ENCODE assay signal across 8 mouse cellular contexts in the genomic region with DNA sequence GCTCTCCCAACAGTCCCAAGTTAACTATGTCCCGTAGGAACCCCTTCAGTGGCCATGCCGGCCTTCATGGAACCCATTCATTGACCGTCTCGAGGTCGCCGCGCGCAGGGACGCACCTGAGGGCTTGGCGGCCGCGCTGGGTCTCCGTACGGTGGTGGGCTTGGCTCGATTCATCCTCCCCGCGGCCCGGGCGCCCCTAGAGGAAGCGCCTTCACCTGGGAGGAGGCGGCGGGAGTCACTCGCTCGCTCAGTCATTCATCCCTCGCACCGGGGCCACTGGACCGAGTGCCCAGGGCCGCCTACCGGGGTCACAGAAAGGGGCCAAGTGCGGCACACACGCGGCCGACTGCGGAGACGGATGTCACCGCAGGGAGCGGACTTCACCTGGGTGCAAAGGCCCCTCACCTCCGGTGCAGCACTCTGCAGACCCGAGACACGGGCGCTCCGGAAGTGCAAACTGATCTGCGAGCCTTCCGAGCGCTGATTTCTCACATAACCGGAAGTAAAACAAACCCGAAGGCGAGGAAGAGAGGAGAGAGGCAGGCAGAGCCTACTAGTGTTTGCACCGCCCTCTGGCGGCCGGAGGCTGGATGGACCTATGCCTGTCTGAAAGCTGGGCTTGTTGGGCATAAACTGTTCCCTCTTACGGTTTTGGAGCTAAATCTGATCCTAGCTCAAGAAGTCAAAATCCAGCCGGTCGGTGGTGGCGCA. TPM values are rescaled to one million over a fixed set of nuclear protein-coding genes. Genes with fewer than 3 reads are reported as not detected.
DNase-seq lines count a peak whose midpoint lies in the region; ATAC-seq and TF ChIP-seq lines count a peak whose summit lies in the region.

A gene (minus strand): TSS at position 459 of the 711 bp plus-strand sequence.

- H3K4me1 ChIP-seq in bone marrow macrophage, adult 2 months (ENCODE audit: control insufficient read depth, insufficient read depth, low read length): 0 out of 2 replicates have a peak, but pooled peaks cover 3% of the 10 kb centered on the region
- H3K4me1 ChIP-seq in embryonic fibroblast, embryonic 13.5 days (ENCODE audit: control insufficient read depth, insufficient read depth, low read length): 0 out of 2 replicates have a peak, but pooled peaks cover 4% of the 10 kb centered on the region
- H3K4me1 ChIP-seq in kidney, embryonic 14.5 days (ENCODE audit: control insufficient read depth, insufficient read depth, low read length): 0 out of 2 replicates have a peak, but pooled peaks cover 7% of the 10 kb centered on the region
- peaks cover 13% of the 10 kb centered on the region for H3K4me1 ChIP-seq in limb, embryonic 15.5 days

- no peaks in the 10 kb centered on the region for H3K9me3 ChIP-seq in kidney, embryonic 14.5 days (ENCODE audit: control insufficient read depth, low read length)
- no peaks in the 10 kb centered on the region for H3K9me3 ChIP-seq in limb, embryonic 15.5 days

- TF ChIP-seq CTCF in bone marrow macrophage, adult 2 months (IDR thresholded peaks at IDR 0.05; ENCODE audit: low read depth, low read length): peak; percentile 66
- peak; percentile 88 for TF ChIP-seq CTCF in embryonic fibroblast, embryonic 13.5 days (IDR thresholded peaks at IDR 0.05; ENCODE audit: borderline replicate concordance, insufficient read depth, low read length)

- peaks cover 34% of the 10 kb centered on the region for H3K36me3 ChIP-seq in kidney, embryonic 14.5 days (ENCODE audit: control insufficient read depth, insufficient read depth, low read length)
- H3K36me3 ChIP-seq in limb, embryonic 15.5 days: peaks cover 36% of the 10 kb centered on the region

- peak; percentile 94 for DNase-seq in A20 (ENCODE audit: low read depth, low spot score)
- DNase-seq in heart, adult 9 months (ENCODE audit: low spot score in 2 of 2): peak; percentile 90 to 95
- peak; percentile 79 to 91 for DNase-seq in monocyte, adult 2 months (ENCODE audit: low read depth in 1 of 2, low spot score in 2 of 2)
- peak; percentile 94 to 95 for DNase-seq in spleen, postnatal 36 days (ENCODE audit: low spot score in 2 of 2)

- peak; percentile 89 for ATAC-seq in kidney, embryonic 14.5 days (ENCODE audit: low FRiP score, low TSS enrichment)
- peak; percentile 86 for ATAC-seq in limb, embryonic 15.5 days (ENCODE audit: insufficient number of reproducible peaks, low FRiP score, low TSS enrichment, low read depth)

- under 1% methylated on average over 55 of the region's 55 CpGs for WGBS in kidney, embryonic 14.5 days
- under 1% methylated on average over 55 of the region's 55 CpGs for WGBS in limb, embryonic 15.5 days

- H3K27me3 ChIP-seq in kidney, embryonic 14.5 days (ENCODE audit: control insufficient read depth, insufficient read depth, low read length): no peaks in the 10 kb centered on the region
- no peaks in the 10 kb centered on the region for H3K27me3 ChIP-seq in limb, embryonic 15.5 days

- peak within 1 kb of the TSS; percentile 89 for H3K9ac ChIP-seq in kidney, embryonic 14.5 days (ENCODE audit: low read depth, low read length)
- H3K9ac ChIP-seq in limb, embryonic 15.5 days: peak within 1 kb of the TSS; percentile 83

- peak within 1 kb of the TSS; percentile 92 for H3K4me3 ChIP-seq in bone marrow macrophage, adult 2 months (ENCODE audit: insufficient read depth, low read length)
- peak within 1 kb of the TSS; percentile 87 for H3K4me3 ChIP-seq in embryonic fibroblast, embryonic 13.5 days (ENCODE audit: insufficient read depth, low read length)
- H3K4me3 ChIP-seq in kidney, embryonic 14.5 days (ENCODE audit: low read length): peak within 1 kb of the TSS; percentile 98
- peak within 1 kb of the TSS; percentile 86 for H3K4me3 ChIP-seq in limb, embryonic 15.5 days

- peak within 1 kb of the TSS; percentile 91 for H3K4me2 ChIP-seq in kidney, embryonic 14.5 days (replicated peaks; ENCODE audit: low read depth, low read length)
- H3K4me2 ChIP-seq in limb, embryonic 15.5 days: peak within 1 kb of the TSS; percentile 80

- TF ChIP-seq POLR2A in bone marrow macrophage, adult 2 months (IDR thresholded peaks at IDR 0.05; ENCODE audit: borderline replicate concordance, low read depth, low read length): no peak
- TF ChIP-seq POLR2A in embryonic fibroblast, embryonic 13.5 days (IDR thresholded peaks at IDR 0.05; ENCODE audit: low read depth, low read length): peak; percentile 73

- H3K27ac ChIP-seq in bone marrow macrophage, adult 2 months (ENCODE audit: insufficient read depth, low read depth, low read length): no peak within 1 kb of the TSS
- no peak within 1 kb of the TSS for H3K27ac ChIP-seq in embryonic fibroblast, embryonic 13.5 days (ENCODE audit: insufficient read depth, low read length)
- H3K27ac ChIP-seq in kidney, embryonic 14.5 days (ENCODE audit: low read depth, low read length): peak within 1 kb of the TSS; percentile 37; the same call in 1 of the 2 replicates
- peak within 1 kb of the TSS; percentile 44; the same call in 1 of the 2 replicates for H3K27ac ChIP-seq in limb, embryonic 15.5 days

RNA-seq across cellular contexts. Expression of the gene that starts here (rescaled TPM):
- 27.3 and 29.8 TPM in 2 replicates for polyA plus RNA-seq in bone marrow macrophage, adult 2 months (2012; ENCODE audit: insufficient read depth, insufficient read length, missing spikeins)
- polyA plus RNA-seq in embryonic fibroblast, embryonic 13.5 days (2011; ENCODE audit: insufficient read length, low read depth, missing spikeins): 40.0 and 43.6 TPM in 2 replicates
- 32.2 and 40.7 TPM in 2 replicates for polyA plus RNA-seq in kidney, embryonic 14.5 days (2014; fragmentation: Nextera tagmentation; extraction: Ambion mirVana)
- polyA plus RNA-seq in limb, embryonic 15.5 days (2015; fragmentation: Nextera tagmentation; extraction: Ambion mirVana): 21.2 and 21.5 TPM in 2 replicates

Comparison
In these comparisons a context has a peak if more than half of its experiments do, and no peak if none do; other contexts are left out.
1. H3K27ac ChIP-seq: peak in kidney, embryonic 14.5 days (single experiment) and limb, embryonic 15.5 days (single experiment); none in bone marrow macrophage, adult 2 months (single experiment) and embryonic fibroblast, embryonic 13.5 days (single experiment).
2. Peak in every context shown above with its lines, with median percentiles within 50 percentile points of each other: DNase-seq and H3K4me3 ChIP-seq.